Mouse (Mus musculus): ENCODE measurements around the gene Fank1. TPM values are rescaled to one million over a fixed set of nuclear protein-coding genes. Genes with fewer than 3 reads are reported as not detected.
"Not testable (repeated sequence)": the region's sequence is repeated elsewhere in the genome, so short reads cannot be mapped to it uniquely, and the experiment has no call there.

Fank1 gene
- polyA plus RNA-seq, 1 experiment = not detected

DNA sequence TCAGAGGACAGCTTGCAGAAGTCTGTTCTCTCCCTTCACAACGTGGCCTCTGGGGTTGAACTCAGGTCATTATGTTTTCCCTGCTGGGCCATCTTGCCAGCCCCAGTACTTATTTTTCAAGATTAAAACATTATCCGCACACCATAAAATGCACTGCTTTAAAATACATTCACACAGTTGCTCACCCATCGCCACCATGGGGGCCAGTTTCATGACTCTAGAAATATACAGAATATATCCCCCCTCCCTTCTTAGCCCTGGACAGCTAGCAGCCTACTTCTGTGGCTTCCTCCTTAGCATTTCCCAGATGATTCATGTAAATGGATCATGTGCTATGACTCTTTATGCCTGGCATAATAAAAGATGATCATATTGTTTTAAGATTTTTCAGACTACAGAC lies 99.5 kb downstream of the Fank1 start:
- 72% methylated on average over 3 of the region's 3 CpGs for WGBS
- H3K4me3 ChIP-seq (replicated peaks; ENCODE audit: control insufficient read depth, low read depth, low read length) = no peak overlapping the region
- no peaks in the 10 kb centered on the region for H3K4me1 ChIP-seq (ENCODE audit: control insufficient read depth, insufficient read depth, low read length)
- TF ChIP-seq POLR2A (IDR thresholded peaks at IDR 0.05; ENCODE audit: borderline replicate concordance, control insufficient read depth, low read depth, low read length) (no peak), CTCF (IDR thresholded peaks at IDR 0.05; ENCODE audit: control insufficient read depth, insufficient read depth, low read length) (no peak)
- no peak overlapping the region for H3K27ac ChIP-seq (ENCODE audit: control insufficient read depth, insufficient read depth, low read depth, low read length, poor library complexity)

GRCm38 (mm10) chr7:133876646-133877342 lies 100.1 kb downstream of the Fank1 start:
- Histone ChIP-seq H3K27ac (ENCODE audit: control insufficient read depth, insufficient read depth, low read depth, low read length, poor library complexity) (no peak overlapping the region), H3K4me3 (replicated peaks; ENCODE audit: control insufficient read depth, low read depth, low read length) (no peak overlapping the region), H3K4me1 (ENCODE audit: control insufficient read depth, insufficient read depth, low read length) (no peaks in the 10 kb centered on the region)
- WGBS = 80% methylated on average over 17 of the region's 17 CpGs
- TF ChIP-seq CTCF (IDR thresholded peaks at IDR 0.05; ENCODE audit: control insufficient read depth, insufficient read depth, low read length) = no peak
- no peak for TF ChIP-seq POLR2A (IDR thresholded peaks at IDR 0.05; ENCODE audit: borderline replicate concordance, control insufficient read depth, low read depth, low read length)

- Histone ChIP-seq H3K4me1 (ENCODE audit: control insufficient read depth, insufficient read depth, low read length) (no peaks in the 10 kb centered on the region), H3K27ac (ENCODE audit: control insufficient read depth, insufficient read depth, low read depth, low read length, poor library complexity) (no peak overlapping the region), H3K4me3 (replicated peaks; ENCODE audit: control insufficient read depth, low read depth, low read length) (no peak overlapping the region)
- 91% methylated on average over 8 of the region's 8 CpGs for WGBS
- TF ChIP-seq POLR2A (IDR thresholded peaks at IDR 0.05; ENCODE audit: borderline replicate concordance, control insufficient read depth, low read depth, low read length) (no peak), CTCF (IDR thresholded peaks at IDR 0.05; ENCODE audit: control insufficient read depth, insufficient read depth, low read length) (no peak)
Observed at GRCm38 (mm10) chr7:133879761-133880160, 103.1 kb downstream of the Fank1 start.

DNA sequence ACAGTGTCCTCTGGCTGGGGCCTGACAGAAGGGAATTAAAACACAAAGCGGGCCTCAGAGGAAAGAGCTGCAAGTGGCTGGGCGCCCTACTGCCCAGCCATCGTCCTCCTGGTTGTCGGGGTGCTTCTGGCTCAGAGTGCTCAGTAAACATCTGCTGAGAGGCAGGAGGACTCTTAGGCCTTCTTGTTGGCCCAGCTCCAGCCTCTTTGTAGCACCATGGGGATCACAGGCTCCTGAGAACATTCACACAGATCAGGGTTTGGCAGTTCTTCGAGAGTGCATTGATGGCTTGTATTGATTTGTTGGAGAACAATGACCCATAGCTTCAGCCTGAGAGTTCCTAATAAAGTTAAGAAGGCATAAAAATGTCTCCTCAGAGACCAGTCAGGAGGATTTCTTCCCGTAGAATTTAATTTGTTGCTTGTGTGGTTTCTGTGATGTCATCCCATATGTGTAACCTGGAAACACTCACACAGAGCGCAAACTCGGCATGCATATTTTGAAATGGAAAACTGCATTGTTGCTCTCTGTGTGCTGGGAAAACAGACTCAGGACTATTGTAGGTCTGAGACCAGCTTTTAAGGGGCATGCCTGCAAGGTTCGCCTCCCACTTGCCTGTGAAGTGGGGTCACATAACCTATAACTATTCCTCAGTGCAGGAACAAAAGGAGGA lies 108.2 kb downstream of the Fank1 start:
- WGBS = 92% methylated on average over 5 of the region's 9 CpGs
- not testable (repeated sequence) for H3K27ac ChIP-seq (ENCODE audit: control insufficient read depth, insufficient read depth, low read depth, low read length, poor library complexity); H3K4me1 ChIP-seq (ENCODE audit: control insufficient read depth, insufficient read depth, low read length); H3K4me3 ChIP-seq (replicated peaks; ENCODE audit: control insufficient read depth, low read depth, low read length)

- no peak for TF ChIP-seq CTCF (IDR thresholded peaks at IDR 0.05; ENCODE audit: control insufficient read depth, insufficient read depth, low read length)
- TF ChIP-seq POLR2A (IDR thresholded peaks at IDR 0.05; ENCODE audit: borderline replicate concordance, control insufficient read depth, low read depth, low read length) = no peak
- WGBS = 82% methylated on average over 19 of the region's 19 CpGs
- H3K4me3 ChIP-seq (replicated peaks; ENCODE audit: control insufficient read depth, low read depth, low read length) = no peak overlapping the region
- no peaks in the 10 kb centered on the region for H3K4me1 ChIP-seq (ENCODE audit: control insufficient read depth, insufficient read depth, low read length)
- no peak overlapping the region for H3K27ac ChIP-seq (ENCODE audit: control insufficient read depth, insufficient read depth, low read depth, low read length, poor library complexity)
Observed at GRCm38 (mm10) chr7:133888926-133889920, 112.6 kb downstream of the Fank1 start.

- H3K27ac ChIP-seq (ENCODE audit: control insufficient read depth, insufficient read depth, low read depth, low read length, poor library complexity) = no peak overlapping the region
- no peak overlapping the region for H3K4me3 ChIP-seq (replicated peaks; ENCODE audit: control insufficient read depth, low read depth, low read length)
- TF ChIP-seq CTCF (IDR thresholded peaks at IDR 0.05; ENCODE audit: control insufficient read depth, insufficient read depth, low read length) = no peak
- 73% methylated on average over 4 of the region's 4 CpGs for WGBS
- H3K4me1 ChIP-seq (ENCODE audit: control insufficient read depth, insufficient read depth, low read length) = no peaks in the 10 kb centered on the region
Observed at GRCm38 (mm10) chr7:133889986-133890385, 113.3 kb downstream of the Fank1 start.

DNA sequence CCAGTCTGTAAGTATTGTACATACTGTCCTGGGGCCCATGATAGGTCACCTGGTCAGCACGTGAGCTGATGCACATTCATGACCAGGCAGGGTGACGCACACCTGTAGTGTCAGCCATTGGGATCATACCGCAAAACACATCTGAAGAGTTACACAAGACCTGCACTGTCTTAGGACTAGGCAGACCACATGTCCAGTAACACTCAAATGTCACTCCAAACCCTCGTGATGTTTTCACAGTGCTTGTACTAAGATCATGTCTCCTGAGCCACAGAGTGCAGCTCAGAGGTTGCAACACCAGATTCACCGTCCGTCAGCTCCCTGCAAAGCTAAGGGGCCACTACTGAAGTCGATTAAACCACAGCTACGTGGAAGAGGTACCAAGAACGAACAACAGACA lies 114.6 kb downstream of the Fank1 start:
- Histone ChIP-seq H3K4me3 (replicated peaks; ENCODE audit: control insufficient read depth, low read depth, low read length) (no peak overlapping the region), H3K27ac (ENCODE audit: control insufficient read depth, insufficient read depth, low read depth, low read length, poor library complexity) (no peak overlapping the region), H3K4me1 (ENCODE audit: control insufficient read depth, insufficient read depth, low read length) (no peaks in the 10 kb centered on the region)
- WGBS = 83% methylated on average over 9 of the region's 9 CpGs
- TF ChIP-seq CTCF (IDR thresholded peaks at IDR 0.05; ENCODE audit: control insufficient read depth, insufficient read depth, low read length) = no peak

DNA sequence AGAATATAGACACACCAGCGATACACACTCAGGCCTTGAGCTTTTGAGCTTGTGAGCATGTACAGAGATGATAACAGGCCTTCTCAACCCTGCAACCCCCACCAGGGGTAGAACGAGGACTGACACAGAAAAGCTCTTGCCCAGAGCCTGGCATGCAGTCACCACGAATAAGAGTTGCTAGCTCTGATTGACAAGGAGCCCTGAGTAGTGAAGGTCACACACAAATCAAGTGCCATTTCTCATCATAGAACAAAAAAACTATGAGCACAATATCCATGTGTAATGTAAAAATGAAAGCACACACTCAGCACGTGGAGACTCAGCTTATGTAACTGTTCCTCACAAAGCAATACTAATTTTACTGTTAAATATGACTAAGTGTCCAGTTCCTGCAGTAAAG lies 115.1 kb downstream of the Fank1 start:
- no peak overlapping the region for H3K4me3 ChIP-seq (replicated peaks; ENCODE audit: control insufficient read depth, low read depth, low read length)
- no peak for TF ChIP-seq CTCF (IDR thresholded peaks at IDR 0.05; ENCODE audit: control insufficient read depth, insufficient read depth, low read length)
- no peak for TF ChIP-seq POLR2A (IDR thresholded peaks at IDR 0.05; ENCODE audit: borderline replicate concordance, control insufficient read depth, low read depth, low read length)
- WGBS = 55% methylated on average over 4 of the region's 4 CpGs
- no peak overlapping the region for H3K27ac ChIP-seq (ENCODE audit: control insufficient read depth, insufficient read depth, low read depth, low read length, poor library complexity)
- H3K4me1 ChIP-seq (ENCODE audit: control insufficient read depth, insufficient read depth, low read length) = no peaks in the 10 kb centered on the region

Measured in bone marrow, adult 2 months (tissue).